Mouse (Mus musculus) 416B (cell line): Measurements from ENCODE around the gene Kcnd2.

Experiments
- DNase-seq: peaks from one replicate; pipeline ENCODE4 v3.0.0; 2011; ENCODE audit warnings: low read depth

Gene Kcnd2

DNA sequence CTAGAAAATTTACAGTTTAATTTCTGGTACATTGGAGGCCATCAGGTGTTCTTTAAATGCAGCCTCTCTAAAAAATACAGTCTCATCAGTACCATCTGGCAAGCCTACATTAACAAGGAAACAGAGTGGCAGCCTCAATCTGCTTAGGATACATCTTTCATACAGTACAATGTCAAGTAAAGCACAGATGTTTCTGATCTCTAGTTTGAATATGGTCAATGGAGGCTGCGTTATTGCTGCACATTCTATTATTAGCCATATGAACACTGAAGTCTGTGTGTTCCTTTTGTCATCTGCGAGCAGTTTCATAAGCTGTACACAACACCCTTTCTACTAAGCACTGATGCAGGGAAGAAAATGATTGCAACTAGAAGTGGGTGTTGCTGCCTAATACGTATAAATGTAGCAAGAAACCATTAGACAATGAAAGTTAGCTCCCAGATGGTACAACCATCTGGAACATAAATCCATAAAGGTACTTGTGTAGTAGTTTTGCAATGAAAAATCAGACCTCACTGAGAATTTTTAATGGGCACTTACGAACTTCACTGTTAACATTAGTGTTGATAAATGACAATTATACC, 209.0 kb downstream of the Kcnd2 start:
- no peak for DNase-seq

DNA sequence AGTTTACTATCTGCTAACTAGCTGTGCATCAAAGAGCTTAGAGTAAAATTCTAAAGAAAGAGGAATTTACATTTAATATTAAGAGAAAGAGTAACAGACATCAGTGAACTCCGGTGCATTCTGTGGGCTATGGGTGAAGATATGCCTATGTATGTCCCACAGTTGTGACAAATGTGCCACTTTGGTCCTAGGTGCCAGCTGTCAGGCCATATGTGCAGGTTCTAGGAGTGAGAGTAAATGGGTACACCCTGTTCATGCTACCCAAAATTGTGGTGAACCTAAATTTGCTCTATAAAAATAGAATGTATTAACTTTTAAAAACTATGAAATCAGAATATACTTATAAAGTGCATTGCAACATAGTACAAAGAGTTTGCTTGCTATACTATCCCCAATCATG, 215.8 kb downstream of the Kcnd2 start:
- no peak for DNase-seq

DNA sequence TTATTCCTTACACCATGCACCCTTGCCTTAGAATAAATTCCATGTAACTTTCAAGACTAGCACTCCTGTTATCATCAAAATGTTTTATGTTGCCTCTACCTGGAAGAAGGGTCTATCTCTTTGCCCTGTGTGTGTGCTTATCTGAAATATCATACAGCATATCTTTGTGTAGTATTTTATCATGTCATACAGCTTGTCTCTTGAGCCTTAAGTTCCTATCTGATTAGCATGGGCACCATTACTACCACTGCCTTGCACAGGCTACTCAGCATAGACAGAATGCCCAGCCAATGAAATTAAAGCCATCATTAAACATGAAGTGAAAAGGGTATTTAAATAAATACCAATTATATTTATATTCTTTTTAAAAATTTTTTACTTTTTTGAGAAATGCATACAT, 249.4 kb downstream of the Kcnd2 start:
- no peak for DNase-seq

DNA sequence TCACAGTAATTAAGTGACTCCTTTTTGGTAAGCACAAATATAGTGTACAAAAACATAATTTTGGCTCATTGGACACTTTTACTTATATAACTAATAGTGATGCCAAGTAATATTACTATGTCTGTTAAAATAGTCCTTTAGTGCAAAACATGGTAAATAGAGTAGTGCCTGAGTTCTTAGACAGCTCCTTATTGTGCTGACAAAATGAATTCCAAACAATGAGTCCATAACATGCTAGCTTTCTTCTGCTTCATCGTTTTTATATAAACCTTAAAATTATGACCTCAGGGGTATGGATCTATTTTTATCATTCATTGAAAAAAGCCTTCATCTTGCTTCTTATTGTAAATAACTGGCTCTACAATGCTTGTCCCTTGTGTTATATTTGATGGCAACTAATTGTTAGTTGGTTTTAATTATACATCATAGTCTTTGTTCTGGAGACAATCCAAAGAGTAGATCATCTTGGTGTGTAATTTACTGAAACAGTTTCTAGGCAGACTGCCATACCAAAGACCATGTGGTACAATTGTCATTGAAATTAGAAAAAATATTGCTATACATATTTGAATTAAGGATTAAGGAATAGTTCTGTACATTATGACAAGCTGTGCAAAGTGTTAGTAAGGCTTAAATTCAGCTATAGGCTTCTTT, 256.7 kb downstream of the Kcnd2 start:
- DNase-seq = no peak

DNA sequence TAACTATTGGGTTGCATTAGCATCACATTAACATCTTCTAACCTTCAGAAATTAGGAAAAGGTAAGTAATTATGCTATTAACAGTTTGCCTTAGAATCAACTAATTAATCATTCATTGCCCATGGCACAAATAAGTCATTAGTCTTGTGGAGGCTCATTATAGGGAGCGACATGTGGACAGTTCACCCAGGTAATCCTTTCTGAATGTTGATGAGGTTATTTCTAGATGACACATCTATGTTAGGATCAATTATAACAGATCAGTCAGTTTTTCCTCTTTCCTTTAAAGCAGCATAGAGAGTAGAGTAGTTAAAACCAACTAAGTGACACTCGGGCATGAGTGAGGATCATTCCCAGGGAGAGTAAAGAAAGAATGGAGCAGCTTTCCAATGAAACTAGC, 267.4 kb downstream of the Kcnd2 start:
- no peak for DNase-seq

DNA sequence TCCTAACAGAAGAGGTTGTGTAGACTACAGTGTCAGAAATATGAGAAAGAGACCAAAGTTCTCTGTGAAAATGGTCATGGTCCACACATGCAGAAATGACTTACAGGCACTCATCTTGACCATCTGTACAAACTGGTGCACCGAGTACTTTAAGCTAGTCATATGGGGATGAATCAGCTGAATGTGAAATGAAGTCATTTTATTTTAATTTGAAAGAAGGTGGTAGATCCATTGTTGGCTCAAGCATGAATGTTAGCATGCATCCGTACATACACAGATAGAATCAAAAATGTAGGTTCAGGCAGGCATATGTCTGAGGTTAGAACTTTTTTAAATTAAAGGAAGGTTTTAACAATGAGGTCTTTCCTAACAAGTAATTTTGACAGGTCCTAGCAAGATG, 273.2 kb downstream of the Kcnd2 start:
- no peak for DNase-seq

DNA sequence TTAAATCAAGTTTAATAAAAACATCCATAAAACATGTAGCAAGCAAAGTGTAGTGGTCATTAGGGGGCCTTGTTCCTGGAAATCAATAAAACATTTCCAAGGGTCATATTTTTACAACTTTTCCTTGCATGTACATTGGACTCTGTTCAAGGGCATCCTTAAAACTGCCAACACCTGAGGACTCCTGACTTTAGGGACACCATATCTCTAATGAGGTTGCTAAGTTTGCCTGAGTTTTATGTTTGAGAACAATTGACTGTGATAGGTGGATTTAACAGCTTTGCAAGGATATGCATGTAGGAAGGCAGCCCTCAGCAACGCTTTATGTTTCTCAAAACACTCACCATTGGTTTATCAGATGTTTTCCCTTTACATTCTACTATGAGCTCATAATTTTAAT, 287.6 kb downstream of the Kcnd2 start:
- DNase-seq = no peak

DNA sequence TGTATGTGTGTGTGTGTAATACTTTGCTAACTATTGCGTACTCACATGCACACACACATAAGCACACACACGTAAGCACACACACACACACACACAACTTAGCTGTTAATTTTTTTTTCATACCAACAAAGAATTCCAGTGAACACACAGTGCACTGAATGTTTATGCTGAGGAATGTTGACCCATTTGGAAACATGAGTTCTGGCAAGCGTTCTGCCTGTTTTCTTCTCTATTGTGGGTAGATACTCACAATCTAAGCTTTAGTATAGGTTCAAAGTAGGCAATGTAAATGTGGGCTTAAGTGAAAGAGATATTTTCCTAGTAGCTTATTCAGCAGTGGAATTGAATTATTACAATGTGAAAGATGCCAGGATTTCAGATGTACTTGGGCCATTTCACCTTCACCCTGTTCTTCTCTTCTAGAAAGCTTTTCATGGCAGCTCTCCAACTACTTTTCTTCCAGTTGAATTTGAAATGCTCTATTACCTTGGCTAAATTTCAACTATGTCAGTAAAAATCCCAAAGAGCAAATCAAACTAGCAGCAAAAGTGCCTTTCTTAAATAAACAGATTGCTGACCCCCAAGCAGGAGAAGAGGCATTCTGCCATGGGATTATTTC, 295.4 kb downstream of the Kcnd2 start:
- no peak for DNase-seq

DNA sequence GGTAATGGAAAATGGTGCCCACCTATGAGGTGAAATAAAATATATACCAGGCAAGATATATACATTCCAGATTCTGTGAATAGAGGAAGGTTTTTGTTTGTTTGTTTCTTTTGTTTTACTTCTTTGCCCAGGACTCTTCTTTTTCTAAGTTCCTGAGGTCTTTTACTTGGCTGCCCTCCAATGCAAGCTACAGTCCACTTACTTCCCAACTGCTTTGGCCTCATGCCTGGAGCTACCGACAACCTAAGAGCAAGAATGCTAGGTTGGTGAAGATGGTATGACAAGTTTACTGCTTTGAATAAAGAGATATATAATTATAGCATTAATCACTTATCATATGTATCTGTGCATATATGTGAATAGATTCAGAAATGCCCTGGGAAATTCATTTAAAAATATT, 305.0 kb downstream of the Kcnd2 start:
- DNase-seq = no peak

DNA sequence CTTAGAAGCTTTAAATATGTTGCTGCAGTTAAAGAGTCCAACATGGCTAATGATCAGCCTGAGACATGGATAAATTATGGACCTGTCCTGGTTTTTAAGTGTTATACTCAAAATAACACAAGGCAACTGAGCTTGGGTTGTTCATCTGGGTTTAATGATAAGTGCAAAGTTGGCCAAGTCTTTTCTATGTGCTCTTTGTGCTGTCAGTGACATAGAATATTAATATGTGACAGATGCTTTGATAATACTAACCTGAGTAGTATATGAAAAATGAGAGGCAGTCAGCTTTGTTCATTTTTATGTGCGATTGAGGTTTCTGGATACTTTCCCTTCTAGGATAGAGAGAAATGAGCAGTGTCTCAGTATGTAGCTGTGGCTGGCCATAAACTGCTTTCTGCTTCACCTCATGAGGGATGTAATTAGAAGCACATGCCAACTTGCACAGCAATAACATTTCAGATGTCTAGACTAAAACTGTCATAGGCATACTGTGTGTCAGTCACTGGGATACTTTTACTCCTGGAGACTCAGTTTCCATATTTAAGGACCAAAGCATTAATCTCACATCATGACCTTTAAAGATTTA, 312.3 kb downstream of the Kcnd2 start:
- no peak for DNase-seq

DNA sequence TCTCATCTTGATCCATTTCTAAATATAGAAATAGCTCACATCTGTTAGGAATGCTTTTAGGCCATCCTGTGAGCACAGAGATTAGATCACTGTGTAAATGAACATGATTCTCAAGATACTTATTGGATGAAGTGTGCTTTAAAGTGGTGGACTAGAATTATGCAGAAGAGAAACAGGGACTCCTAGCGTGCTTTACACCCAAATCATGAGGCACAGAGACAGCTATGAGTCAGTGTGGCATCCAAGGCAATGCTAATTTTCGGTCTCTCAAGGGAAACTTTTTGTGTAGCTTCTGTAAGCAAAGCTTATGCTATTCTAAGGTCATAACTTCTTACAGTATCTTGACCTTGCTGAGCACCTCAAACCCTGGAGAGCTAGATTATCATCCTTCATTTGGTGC, 318.7 kb downstream of the Kcnd2 start:
- no peak for DNase-seq

DNA sequence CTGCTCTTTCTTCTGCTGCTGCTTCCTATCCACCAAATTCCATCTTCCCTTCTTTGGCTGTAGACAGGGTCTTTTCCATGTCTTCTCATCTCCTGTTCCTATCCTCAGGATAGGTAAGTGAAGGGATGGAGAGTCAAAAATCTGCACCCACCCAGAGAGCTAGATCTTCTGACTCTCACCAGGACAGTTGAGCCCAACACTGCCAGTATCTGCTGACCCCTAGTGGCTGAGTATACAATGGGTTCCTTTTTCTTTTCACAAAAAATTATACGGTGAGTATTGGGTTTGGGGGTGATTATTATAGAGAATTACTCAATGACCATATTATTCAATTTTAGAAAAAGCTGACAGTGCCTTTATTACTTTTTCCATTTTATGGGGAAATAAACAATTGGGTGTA, 319.5 kb downstream of the Kcnd2 start:
- peak; percentile 11 for DNase-seq

DNA sequence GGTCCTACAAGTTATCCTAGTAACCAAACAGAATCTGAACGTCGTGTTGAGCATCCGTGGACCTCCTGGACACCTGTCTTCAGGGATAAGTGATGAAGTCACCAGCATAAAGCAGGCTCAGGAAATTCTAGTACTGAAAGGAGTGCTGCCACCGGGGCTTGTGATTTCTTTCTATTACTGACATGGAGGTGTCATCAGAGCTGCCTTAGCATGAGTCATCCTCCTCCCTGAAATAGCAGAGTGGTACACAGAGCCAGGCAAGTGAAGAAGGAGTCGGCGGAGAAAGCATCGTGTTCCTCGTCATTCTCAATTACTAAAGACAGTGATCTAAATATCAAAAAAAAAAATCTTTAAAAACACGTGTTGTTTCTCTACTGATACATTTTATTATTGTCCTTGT, 336.2 kb downstream of the Kcnd2 start:
- no peak for DNase-seq

DNA sequence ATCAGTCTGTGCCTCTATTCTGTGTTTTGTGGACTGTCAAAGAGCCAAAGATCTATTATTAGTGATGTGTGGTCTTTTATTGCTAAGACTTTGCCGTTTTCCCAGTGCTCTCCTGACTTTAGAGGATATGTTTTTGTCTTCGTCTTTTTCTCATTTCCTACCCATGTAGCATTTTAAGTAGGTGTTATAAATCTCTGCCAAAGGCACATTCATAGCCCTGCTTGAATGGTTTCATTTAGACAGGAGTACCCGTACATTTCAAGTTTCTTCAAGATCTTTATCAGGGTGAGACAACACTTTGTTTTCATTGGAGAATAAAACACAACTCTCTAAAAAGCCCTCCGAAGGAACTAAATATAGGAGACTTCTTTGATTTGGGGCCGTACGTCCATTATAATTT, 355.7 kb downstream of the Kcnd2 start:
- DNase-seq = no peak

DNA sequence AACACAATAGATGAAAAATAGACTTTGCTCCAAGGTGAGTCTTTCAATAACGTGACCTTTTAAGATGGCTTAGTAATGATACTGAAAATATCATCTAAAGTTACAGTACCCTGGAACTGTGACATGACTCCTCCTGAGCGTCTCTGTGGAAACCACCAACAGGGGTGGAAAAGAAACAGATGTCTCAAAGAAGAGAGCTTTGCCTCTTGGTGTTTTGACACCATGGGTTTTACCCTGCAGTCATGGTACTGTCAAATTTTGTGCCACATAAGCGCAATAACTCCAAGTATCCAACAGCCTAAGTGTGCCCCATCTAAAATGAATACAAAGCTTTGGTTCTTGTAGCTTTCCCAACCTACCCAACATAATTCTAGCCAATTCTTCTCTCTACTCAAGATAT, 374.9 kb downstream of the Kcnd2 start:
- DNase-seq = no peak

DNA sequence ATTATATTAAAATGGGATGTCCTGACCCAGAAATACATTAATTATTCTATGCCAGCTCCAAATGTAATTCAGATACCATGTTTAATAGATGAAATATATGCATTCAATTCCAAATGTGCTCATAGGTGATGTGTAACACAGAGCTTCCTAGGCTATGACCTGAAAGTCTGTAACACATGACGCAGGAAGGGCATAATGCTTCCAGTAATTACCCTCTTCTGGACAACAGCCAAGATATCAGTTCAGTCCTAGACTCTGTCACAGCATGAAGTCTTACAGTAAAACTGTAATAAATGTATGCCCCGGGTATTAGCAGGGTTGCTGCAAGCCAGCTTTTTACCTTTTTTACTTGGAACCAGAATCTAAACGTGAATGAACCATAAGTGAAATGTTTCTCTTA, 382.1 kb downstream of the Kcnd2 start:
- DNase-seq = no peak

DNA sequence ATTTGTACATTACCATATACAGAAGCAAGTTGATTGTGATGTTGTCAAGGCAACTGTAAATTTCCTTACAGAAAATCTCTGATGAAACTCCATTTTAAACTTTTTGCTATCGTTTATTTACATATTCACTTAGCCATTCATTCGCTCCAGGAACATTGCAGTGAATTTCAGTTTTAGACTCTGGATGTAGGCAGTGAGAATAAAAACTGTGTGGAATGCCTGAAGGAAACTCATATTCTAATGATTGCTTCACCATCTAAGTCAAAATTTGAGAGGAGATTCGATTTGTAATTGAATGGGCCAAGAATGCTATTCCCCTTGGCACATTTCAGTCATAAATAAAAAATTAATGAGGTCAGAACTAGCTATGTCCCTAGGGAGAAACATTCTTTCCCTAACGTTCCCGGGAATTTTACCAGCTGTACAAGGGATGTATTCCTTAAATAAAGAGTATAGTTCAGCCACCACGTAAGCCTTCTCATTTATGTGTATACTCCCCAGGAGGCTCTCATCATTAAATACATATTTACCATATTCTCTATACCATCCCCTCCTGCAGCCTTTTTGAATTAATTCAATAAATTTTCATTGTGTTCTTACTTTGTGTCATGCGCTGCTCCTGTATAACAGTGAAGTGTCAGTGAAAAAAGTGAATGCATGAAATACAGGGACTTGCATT, 394.2 kb downstream of the Kcnd2 start:
- DNase-seq = no peak

DNA sequence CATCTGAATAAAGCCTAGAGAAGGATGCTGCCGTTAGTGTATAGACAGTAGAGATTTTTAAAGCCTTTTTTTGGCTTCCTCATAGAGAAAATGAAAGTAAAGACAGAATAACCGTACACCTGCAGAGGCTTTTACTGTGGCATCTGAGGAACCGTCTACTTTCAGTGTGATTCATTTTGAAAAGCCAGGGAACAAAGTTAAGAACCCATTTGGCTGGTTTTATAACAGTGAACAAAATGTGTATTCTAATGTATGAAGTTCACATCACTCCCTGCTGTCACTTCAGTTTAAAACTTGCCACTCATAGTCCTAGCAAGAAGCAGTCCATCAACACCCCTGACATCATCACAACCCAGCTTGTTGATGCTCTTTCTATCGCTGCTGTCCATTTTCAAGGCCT, 414.7 kb downstream of the Kcnd2 start:
- no peak for DNase-seq

DNA sequence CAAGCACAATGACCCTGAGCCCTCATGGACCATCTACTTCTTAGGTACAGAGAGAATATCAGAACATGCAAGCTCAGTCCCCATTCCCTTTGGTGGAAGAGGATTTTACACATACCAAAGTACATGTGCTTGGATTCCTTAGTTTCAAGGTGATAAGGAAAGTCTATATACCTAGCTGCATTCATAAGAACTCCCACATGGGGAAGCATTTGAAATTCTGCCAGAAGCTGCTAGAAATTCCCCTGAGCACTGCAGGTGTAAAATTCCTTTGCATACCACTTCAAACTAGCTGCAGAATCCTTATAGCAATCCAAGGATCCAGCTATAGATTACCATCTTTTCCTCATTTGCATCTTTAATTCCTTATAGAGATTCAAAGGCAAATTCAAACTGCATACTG, 440.4 kb downstream of the Kcnd2 start:
- DNase-seq = no peak

DNA sequence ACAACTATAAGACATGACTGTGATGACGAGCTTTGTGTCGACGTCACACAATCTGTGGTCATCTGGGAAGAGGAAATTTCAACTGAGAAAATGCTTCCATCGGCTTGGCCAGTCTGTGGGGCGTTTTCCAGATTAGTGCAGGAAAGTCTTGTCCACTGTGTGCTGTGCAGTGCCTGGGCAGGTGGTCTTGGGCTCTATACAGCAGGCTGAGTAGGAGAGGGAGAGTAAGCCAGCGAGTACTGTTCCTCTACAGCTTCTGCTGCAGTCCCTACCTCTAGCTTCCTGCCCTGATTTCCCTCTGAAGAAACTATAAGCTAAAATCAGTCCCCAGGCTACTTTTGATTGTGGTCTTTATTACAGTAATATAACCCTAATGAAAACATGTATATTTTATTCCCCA, 448.8 kb downstream of the Kcnd2 start:
- no peak for DNase-seq

DNA sequence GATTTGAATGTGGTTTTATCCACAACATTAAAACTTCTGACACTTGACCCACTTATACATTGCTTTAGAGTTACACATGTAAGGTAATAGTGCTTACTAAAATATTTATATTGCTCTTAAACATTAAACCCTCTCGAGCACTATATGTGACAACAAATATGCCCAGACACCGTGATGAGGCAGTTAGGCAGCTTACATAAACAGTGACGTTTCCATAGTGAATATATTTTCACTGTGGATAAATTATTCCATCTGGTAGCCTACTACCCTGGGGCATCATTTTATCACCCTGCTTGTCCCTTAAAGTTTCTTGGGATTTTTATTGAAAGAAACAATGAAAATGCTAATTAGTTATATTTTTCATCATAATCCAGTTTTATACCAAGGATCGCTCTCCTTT, 449.3 kb downstream of the Kcnd2 start:
- DNase-seq = no peak

DNA sequence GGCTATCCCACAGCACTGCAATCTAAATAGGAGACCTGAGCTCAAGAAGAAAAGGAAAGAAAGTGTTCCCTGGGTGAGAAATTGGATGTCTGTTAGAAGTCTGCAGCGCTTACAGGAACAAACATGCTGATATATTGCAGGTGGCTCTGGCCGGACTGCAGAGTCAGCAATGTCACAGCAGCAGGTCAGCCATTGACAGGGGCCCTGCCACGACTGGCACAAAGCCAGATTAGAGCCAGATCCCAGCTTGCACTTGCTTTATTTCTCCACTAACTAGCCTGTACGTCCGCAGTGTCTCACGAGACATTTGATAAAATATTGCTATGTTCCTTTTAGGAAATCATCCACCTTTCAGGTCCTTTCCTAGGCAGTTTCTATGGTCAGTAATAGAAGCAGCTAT, 468.9 kb downstream of the Kcnd2 start:
- no peak for DNase-seq

DNA sequence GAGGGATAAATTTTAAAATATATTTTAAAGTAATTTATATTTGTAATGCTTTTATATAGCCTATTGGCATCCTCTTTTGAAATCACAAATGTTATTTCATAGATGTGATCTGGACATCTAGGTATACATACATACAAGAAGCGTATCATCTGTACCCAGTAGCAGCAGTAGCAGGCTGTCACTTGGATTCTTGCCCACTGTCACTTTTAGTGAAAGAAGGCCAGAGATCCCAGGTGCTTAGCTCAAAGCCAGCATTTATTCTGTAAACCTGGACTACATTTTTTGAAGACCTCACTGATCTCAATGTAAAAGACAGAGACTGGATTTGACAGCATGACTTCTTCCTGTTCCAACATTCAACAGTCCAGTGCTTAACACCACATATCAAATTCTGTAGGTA, 471.1 kb downstream of the Kcnd2 start:
- no peak for DNase-seq
